8 mouse cellular contexts compared by ENCODE assay signal in genomic region chr1:20890404-20890921, GRCm38 (mm10). TPM values are rescaled to one million over a fixed set of nuclear protein-coding genes. Genes with fewer than 3 reads are reported as not detected.
DNase-seq lines count a peak whose midpoint lies in the region; ATAC-seq lines count a peak whose summit lies in the region.

TSS of gene Paqr8 (plus strand) at chr1:20890606.

- H3K4me1 ChIP-seq in megakaryocyte, embryonic 14.5 days: peaks cover 24% of the 10 kb centered on the region

- intact Hi-C loops in gastrocnemius, postnatal 14 days (cut with DNase I; ENCODE audit: low total_unique reads): no loop called here

- no peaks in the 10 kb centered on the region for H3K36me3 ChIP-seq in megakaryocyte, embryonic 14.5 days (replicated peaks; ENCODE audit: low read length)

- peak; percentile 93 for DNase-seq in ZHBTc4 (ENCODE audit: low read depth, low spot score)
- DNase-seq in gastrocnemius, postnatal 14 days: peak; percentile 89
- DNase-seq in left cerebral cortex, adult 9 months (ENCODE audit: low spot score in 2 of 2): peak; percentile 66 to 85
- peak; percentile 84 to 86 for DNase-seq in right cerebral cortex, adult 2 months (ENCODE audit: low spot score in 2 of 2)
- peak; percentile 42 for DNase-seq in urinary bladder, postnatal 10 days (ENCODE audit: low spot score)

- H3K27me3 ChIP-seq in megakaryocyte, embryonic 14.5 days (replicated peaks): peaks cover 10% of the 10 kb centered on the region

- H3K4me3 ChIP-seq in megakaryocyte, embryonic 14.5 days (replicated peaks): peak within 1 kb of the TSS; percentile 95

- H3K9me3 ChIP-seq in megakaryocyte, embryonic 14.5 days: no peaks in the 10 kb centered on the region

- ATAC-seq in common myeloid progenitor, adult 5-6 weeks (replicated peaks; ENCODE audit: low read depth, poor library complexity, severe bottlenecking): peak; percentile 94
- peak; percentile 93 for ATAC-seq in inflammation-experienced regulatory T-cells, adult 6 months

RNA-seq across cellular contexts. Expression of gene Paqr8, which starts in this region (rescaled TPM):
- total RNA-seq in common myeloid progenitor, adult 5-6 weeks (2017): 3.2 and 4.6 TPM in 2 replicates
- total RNA-seq in gastrocnemius, postnatal 14 days (2021): 1 to 10 TPM; 1.5 to 1.8 TPM
- 1 to 10 TPM; 3.0 to 4.8 (median 3.3) TPM for polyA plus RNA-seq in inflammation-experienced regulatory T-cells, adult 6 months (2017; shearing (Covaris generic))
- polyA plus RNA-seq in megakaryocyte, embryonic 14.5 days (2012; ENCODE audit: insufficient read depth, low replicate concordance): 0.20 and 1.4 TPM in 2 replicates

Comparison
In these comparisons a context has a peak if more than half of its experiments do, and no peak if none do; other contexts are left out.
1. Peak in every context shown above with its lines: DNase-seq, ATAC-seq and H3K4me3 ChIP-seq.
2. DNase-seq: peak in every context shown above with its lines; median percentile 93 in ZHBTc4; 89 in gastrocnemius, postnatal 14 days; 85 in right cerebral cortex, adult 2 months; 76 in left cerebral cortex, adult 9 months; 42 in urinary bladder, postnatal 10 days.